ENCODE assay signal across 8 mouse cellular contexts in the genomic region with DNA sequence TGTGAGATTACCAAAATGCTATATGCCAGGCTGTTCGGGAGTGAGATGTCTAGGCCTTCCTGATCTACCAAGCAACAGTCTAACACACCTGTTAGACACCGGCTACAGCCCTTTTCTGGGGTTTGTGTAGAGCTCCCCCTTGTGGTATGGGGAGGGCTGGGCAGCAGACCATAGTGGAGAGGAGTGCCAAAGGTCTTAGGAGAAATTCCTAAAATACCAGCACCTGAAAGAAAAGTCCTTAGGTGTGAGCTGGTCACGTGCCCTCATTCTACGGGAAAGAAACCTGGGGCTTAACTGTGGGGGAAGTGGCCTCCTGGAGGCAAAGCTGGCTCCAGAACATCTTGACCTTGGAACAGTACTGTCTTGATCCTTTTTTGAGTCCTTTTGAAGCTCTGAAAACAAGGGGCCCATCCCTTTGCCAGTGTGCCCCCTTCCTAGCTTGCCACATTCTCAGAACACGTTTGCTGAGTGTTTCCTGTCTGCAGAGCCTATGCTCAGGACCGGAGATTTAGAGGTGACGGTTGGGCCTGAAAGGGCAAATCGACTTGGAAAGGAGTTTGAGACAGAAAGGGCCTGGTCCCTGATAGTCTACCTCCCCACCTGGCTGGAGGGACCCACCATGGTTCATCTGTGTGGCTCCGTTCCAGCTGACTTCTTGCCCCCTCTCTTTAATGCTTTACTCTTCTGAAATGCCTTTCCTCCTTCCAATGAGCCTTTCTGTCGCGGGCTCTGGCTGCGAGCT. TPM values are rescaled to one million over a fixed set of nuclear protein-coding genes. Genes with fewer than 3 reads are reported as not detected.
DNase-seq lines count a peak whose midpoint lies in the region; ATAC-seq lines count a peak whose summit lies in the region.

No protein-coding gene starts in this region.

- H3K36me3 ChIP-seq in heart, embryonic 13.5 days = peaks cover 49% of the 10 kb centered on the region
- no peaks in the 10 kb centered on the region for H3K36me3 ChIP-seq in splenic B cell, adult 2 months (ENCODE audit: control insufficient read depth, insufficient read depth, low read length, poor library complexity, severe bottlenecking)

- H3K9me3 ChIP-seq in heart, embryonic 13.5 days = no peaks in the 10 kb centered on the region

- no peak for DNase-seq in frontal cortex, postnatal 14 days (ENCODE audit: low spot score in 2 of 2)
- DNase-seq in T-cell, adult 2 months (ENCODE audit: low spot score) = peak; percentile 60
- DNase-seq in large intestine, adult 2 months (ENCODE audit: low read depth, low spot score) = peak; percentile 46
- peak; percentile 85 for DNase-seq in lung, postnatal 36 days
- peak; percentile 74 for DNase-seq in splenic B cell, adult 2 months (ENCODE audit: low read depth, low spot score)

- H3K27ac ChIP-seq in heart, embryonic 13.5 days (replicated peaks) = peak overlapping the region; percentile 43

- H3K4me3 ChIP-seq in heart, embryonic 13.5 days = no peak overlapping the region

- no peak overlapping the region for H3K9ac ChIP-seq in heart, embryonic 13.5 days

- ATAC-seq in frontal cortex, adult (ENCODE audit: low TSS enrichment) = peak; percentile 50
- peak; percentile 81 for ATAC-seq in common myeloid progenitor, adult 5-6 weeks (replicated peaks; ENCODE audit: low read depth, poor library complexity, severe bottlenecking)
- ATAC-seq in heart, embryonic 13.5 days (ENCODE audit: extremely low read depth, insufficient number of reproducible peaks, low FRiP score, low TSS enrichment) = peak; percentile 12; the same call in 1 of the 2 replicates

- peaks cover 10% of the 10 kb centered on the region for H3K27me3 ChIP-seq in heart, embryonic 13.5 days (replicated peaks)
- H3K27me3 ChIP-seq in splenic B cell, adult 2 months (ENCODE audit: control insufficient read depth, insufficient read depth, low read length, poor library complexity, severe bottlenecking) = no peaks in the 10 kb centered on the region

- WGBS in heart, embryonic 13.5 days = 31% methylated on average over 12 of the region's 12 CpGs
- 52% methylated on average over 12 of the region's 12 CpGs for WGBS in large intestine, adult 2 months

- H3K4me1 ChIP-seq in heart, embryonic 13.5 days = peaks cover 23% of the 10 kb centered on the region

- H3K4me2 ChIP-seq in heart, embryonic 13.5 days = no peak overlapping the region

RNA-seq across cellular contexts. Expression of a gene that starts 3.5 kb away (rescaled TPM):
- not detected in 2 replicates for total RNA-seq in common myeloid progenitor, adult 5-6 weeks (2017)
- polyA plus RNA-seq in heart, embryonic 13.5 days (2015; fragmentation: Nextera tagmentation; extraction: Ambion mirVana) = 0.49 and 0.98 TPM in 2 replicates
- 1.0 and 1.8 TPM in 2 replicates for polyA plus RNA-seq in large intestine, adult 2 months (2012; rRNA removed)

RNA-seq across cellular contexts. Expression of a gene that starts 7.1 kb away (rescaled TPM):
- not detected in 2 replicates for total RNA-seq in common myeloid progenitor, adult 5-6 weeks (2017)
- polyA plus RNA-seq in heart, embryonic 13.5 days (2015; fragmentation: Nextera tagmentation; extraction: Ambion mirVana) = not detected in 2 replicates
- polyA plus RNA-seq in large intestine, adult 2 months (2012; rRNA removed) = 0.21 and 0.50 TPM in 2 replicates

RNA-seq across cellular contexts. Expression of a gene that starts 13.7 kb away (rescaled TPM):
- total RNA-seq in common myeloid progenitor, adult 5-6 weeks (2017) = not detected in 2 replicates
- polyA plus RNA-seq in heart, embryonic 13.5 days (2015; fragmentation: Nextera tagmentation; extraction: Ambion mirVana) = 13.3 and 13.9 TPM in 2 replicates
- 3.0 and 3.5 TPM in 2 replicates for polyA plus RNA-seq in large intestine, adult 2 months (2012; rRNA removed)

RNA-seq across cellular contexts. Expression of a gene that starts 26.7 kb away (rescaled TPM):
- 0.23 and 6.6 TPM in 2 replicates for total RNA-seq in common myeloid progenitor, adult 5-6 weeks (2017)
- polyA plus RNA-seq in heart, embryonic 13.5 days (2015; fragmentation: Nextera tagmentation; extraction: Ambion mirVana) = 33.9 and 37.4 TPM in 2 replicates
- polyA plus RNA-seq in large intestine, adult 2 months (2012; rRNA removed) = 11.3 and 11.7 TPM in 2 replicates

RNA-seq across cellular contexts. Expression of a gene that starts 27.1 kb away (rescaled TPM):
- total RNA-seq in common myeloid progenitor, adult 5-6 weeks (2017) = not detected in 2 replicates
- polyA plus RNA-seq in heart, embryonic 13.5 days (2015; fragmentation: Nextera tagmentation; extraction: Ambion mirVana) = 1,796 and 1,858 TPM in 2 replicates
- polyA plus RNA-seq in large intestine, adult 2 months (2012; rRNA removed) = 0.01 and 0.07 TPM in 2 replicates

Comparison
In these comparisons a context has a peak if more than half of its experiments do, and no peak if none do; other contexts are left out.
1. ATAC-seq: peak in every context shown above with its lines; median percentile 81 in common myeloid progenitor, adult 5-6 weeks; 50 in frontal cortex, adult; 12 in heart, embryonic 13.5 days.
2. DNase-seq: peak in T-cell, adult 2 months (single experiment), large intestine, adult 2 months (single experiment), lung, postnatal 36 days (single experiment) and splenic B cell, adult 2 months (single experiment); none in frontal cortex, postnatal 14 days (0 of 2).